Mouse (Mus musculus): ENCODE measurements around the gene Olfr462. TPM values are rescaled to one million over a fixed set of nuclear protein-coding genes. Genes with fewer than 3 reads are reported as not detected.

Gene Olfr462
- total RNA-seq (2023), result not detected in 2 replicates

GRCm38 (mm10) chr11:87892168-87892567 is at the start of gene Olfr462:
Gene Olfr462 (minus strand): TSS chr11:87892268.

DNA sequence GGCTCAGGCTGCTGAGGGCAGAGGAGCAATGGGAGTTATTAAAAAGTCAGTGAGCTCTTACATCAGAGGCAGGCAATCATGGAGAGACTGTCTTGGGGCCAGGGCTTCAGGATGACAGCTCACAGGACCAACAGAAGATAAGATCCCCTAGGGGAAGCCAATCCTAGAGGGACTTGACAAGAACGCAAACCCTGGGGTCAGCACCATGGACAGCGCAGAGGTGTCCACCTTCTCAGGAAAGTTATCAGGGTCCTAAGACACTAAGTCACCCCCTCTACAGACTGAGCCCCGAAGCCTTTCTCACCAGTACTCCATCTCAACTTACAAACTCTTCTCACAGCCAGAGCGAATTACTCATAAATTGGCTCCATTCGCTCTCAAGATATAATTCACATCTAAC is 28.9 kb upstream of the Olfr462 start, which contains the start of gene Olfr464:
Gene Olfr464, minus strand, starts transcription at position 2 of the 400 bp plus-strand sequence.

GRCm38 (mm10) chr11:87897287-87897686 is 5.2 kb upstream of the Olfr462 start, which contains the start of gene Olfr463:
Gene Olfr463 (minus strand): TSS chr11:87897387.

GRCm38 (mm10) chr11:87875436-87875835 is 16.6 kb downstream of the Olfr462 start, which contains the start of gene Epx:
Gene Epx (minus strand): TSS chr11:87875536.

GRCm38 (mm10) chr11:87852690-87853596 is 39.1 kb downstream of the Olfr462 start, which contains the start of gene Mks1:
Gene Mks1 (plus strand): TSS chr11:87853215.

Other genes starting within 250 kb of the Olfr462 start
- gene Rnf43, start 229.5 kb downstream of the Olfr462 start, total RNA-seq (2023), result 1.2 and 2.9 TPM in 2 replicates
- gene Supt4a, start 154.7 kb downstream of the Olfr462 start, total RNA-seq (2023), result 141 and 172 TPM in 2 replicates
- 12.9 and 22.6 TPM in 2 replicates for gene Tspoap1, start 131.7 kb downstream of the Olfr462 start, total RNA-seq (2023)
- gene Mpo, start 98.7 kb downstream of the Olfr462 start, total RNA-seq (2023), result 599 and 610 TPM in 2 replicates
- not detected in 2 replicates for gene Lpo, start 64.0 kb downstream of the Olfr462 start, total RNA-seq (2023)
- 3.1 and 3.9 TPM in 2 replicates for gene Mks1, start 39.1 kb downstream of the Olfr462 start, total RNA-seq (2023)
- 1.7 and 3.4 TPM in 2 replicates for gene Epx, start 16.7 kb downstream of the Olfr462 start, total RNA-seq (2023)
- not detected in 2 replicates for gene Olfr463, start 5.1 kb upstream of the Olfr462 start, total RNA-seq (2023)
- gene Olfr464, start 28.7 kb upstream of the Olfr462 start, total RNA-seq (2023), result not detected in 2 replicates
- 10.5 and 14.1 TPM in 2 replicates for gene Dynll2, start 95.3 kb upstream of the Olfr462 start, total RNA-seq (2023)
- 165 and 167 TPM in 2 replicates for gene Srsf1, start 155.1 kb upstream of the Olfr462 start, total RNA-seq (2023)
- 40.5 and 42.2 TPM in 2 replicates for gene Vezf1, start 176.0 kb upstream of the Olfr462 start, total RNA-seq (2023)
- 7.9 and 8.8 TPM in 2 replicates for gene Cuedc1, start 205.8 kb upstream of the Olfr462 start, total RNA-seq (2023)